Mouse (Mus musculus) c-Kit-positive CD71-positive TER-119-positive erythroid progenitor cells, embryonic 14.5 days (primary cell): Measurements from ENCODE around the gene Rev3l.

Source experiments
- DNase-seq: peaks from one replicate; pipeline ENCODE4 v3.0.0-alpha.2; 2013; ENCODE audit warnings: low spot score

Rev3l gene

DNA sequence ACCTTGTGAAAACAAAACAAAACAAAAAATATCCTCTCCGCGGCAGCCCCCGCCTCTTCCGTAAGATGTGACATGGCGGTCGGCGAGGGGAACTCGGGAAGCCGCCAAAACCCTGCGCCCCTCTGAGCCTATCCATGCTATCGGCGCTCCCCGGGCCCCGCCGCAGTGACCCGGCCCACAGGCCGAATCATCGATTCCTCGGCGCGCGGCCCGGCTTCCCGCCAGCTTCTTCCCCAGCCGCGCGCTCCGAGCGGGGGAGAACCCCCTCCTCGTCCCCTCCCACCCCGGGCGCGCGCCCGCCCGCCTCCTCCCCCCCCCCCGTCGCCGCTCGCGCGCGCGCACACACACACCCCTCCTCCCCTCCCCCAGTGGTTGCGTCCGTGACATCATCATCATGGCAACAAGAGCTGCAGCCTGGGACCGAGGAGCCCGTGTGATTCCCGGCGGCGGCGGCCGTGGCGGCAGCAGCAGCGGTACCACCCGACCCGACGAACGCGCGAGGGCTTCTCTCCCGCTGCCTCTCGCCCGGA is at the start of gene Rev3l:
Gene Rev3l, plus strand, starts transcription at position 383 of the 530 bp plus-strand sequence.
- peak; percentile 84 for DNase-seq

DNA sequence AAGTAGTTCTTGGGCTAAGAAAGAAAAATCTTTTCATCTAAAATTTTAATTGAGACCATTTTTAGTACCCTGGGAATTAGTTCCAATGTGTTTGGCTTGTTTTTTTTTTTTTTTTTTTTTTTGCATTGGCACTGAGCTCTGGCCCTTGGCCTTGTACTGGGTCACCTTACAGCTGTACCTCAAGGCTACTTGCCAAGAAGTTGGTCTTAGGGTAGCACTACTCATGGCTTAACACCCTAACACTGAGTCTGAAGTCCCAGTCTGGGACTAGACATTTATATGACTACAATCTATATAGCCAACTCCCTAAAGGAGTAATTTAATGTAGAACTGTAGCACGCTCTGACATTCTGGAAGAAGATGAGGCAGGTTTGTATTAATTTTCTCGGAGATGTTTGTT is 49.4 kb upstream of the Rev3l start:
- DNase-seq, result no peak

DNA sequence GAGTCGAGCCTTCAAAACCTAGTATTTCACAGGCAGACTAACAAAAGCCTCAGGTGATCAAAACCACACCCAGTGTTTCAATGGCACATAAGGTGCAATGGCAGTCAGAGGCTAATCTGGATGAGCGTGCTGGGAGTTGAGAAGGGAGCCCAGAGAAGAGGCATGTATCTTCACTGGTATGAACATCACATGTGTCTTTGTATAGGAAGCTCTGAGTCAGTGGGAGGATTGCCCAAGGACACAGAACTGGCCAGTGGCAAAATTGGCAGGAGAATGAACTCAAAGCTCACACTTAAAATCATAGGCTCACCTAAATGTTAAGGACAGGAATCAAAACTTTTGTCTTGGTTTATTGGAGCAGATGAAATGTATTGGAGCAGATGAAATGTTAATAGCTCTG is 48.4 kb upstream of the Rev3l start:
- DNase-seq, result no peak

DNA sequence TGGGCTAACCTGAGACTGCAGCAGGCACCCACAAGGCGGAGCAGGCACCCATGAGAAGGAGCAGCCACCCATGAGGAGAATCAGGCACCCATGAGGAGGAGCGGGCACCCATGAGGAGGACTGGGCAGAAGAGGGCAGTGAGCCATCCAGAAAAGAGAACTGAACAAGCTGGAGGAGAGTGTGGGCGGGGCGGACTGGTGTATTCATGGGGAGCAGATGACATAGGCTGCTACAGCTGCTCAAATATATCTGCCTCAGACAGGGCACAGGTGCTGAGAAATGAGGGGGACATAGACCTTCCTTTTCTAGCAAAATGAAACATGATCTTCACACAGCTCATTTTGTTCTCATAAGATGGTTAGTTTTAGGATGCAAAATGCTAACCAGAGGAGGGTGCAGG is 45.1 kb upstream of the Rev3l start:
- DNase-seq, result no peak

DNA sequence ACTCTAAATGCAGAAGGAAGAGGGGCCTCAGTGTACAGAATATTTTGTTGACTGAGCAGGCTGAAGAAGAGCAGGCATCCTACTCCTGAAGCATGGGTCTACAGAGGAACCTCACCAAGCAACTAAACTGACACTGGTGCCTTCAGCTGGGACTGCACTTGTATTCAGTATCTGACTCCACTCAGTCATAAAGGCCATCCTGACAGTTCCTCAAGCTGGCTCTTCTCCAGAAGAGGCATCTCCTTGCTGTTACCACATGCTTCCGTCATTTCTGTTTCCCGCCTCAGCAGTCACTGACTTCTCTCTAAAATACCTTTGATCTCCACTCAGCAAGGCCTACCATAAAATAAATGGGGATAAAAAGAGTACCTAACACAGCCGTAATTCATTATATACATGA is 44.1 kb upstream of the Rev3l start:
- no peak for DNase-seq

DNA sequence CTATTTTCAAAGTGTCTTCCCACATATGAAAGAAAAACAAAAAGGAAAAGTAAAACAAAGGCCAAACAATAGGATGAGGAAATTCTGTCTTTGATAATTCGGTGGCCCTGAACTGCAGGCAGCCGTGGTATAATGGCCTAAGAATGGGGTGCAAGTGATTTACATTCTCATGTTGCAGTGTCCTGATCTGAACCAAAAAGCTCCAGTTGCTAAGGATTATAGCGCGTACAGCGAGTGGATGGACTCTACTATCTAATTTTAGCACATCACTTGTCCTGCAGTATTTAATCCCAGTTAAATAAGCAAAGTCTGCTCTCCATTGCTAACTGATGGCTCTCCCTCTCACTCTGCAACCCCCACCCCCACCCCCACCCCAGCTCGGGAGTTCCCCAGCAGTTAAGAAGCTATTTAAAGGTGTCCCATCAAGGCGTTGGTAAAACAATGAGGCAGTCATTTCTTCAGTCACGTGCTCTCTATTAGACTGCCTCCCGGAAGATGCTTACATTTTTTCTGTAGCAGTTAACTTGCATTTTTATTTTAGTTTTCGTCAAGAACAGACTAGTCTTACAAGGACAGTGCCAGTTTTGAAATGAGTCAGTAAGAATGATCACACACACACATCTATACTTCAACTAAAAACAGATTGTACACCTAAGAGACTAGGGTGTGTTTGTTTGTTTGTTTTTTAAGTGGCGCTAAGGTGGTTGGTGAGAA is 40.4 kb upstream of the Rev3l start:
- no peak for DNase-seq

DNA sequence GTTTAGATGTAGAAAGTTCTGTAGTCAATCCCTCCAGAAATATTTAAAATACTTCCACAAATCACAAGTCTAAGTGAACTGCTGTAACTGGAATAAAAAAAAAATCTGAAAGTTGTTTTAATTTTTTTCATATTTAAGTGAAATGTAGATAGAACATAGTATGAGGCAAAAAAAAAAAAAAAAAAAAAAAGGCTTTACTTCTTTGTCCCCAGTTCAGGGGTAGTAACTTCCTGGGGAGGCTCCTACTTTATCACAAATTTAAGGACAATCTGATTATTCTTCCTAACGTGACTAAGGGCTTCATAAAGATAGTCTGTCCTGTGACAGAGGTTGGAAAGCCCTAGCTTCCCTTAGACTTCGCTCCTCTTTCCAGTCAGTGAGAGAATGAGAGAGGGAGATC is 39.8 kb upstream of the Rev3l start:
- DNase-seq, result no peak

DNA sequence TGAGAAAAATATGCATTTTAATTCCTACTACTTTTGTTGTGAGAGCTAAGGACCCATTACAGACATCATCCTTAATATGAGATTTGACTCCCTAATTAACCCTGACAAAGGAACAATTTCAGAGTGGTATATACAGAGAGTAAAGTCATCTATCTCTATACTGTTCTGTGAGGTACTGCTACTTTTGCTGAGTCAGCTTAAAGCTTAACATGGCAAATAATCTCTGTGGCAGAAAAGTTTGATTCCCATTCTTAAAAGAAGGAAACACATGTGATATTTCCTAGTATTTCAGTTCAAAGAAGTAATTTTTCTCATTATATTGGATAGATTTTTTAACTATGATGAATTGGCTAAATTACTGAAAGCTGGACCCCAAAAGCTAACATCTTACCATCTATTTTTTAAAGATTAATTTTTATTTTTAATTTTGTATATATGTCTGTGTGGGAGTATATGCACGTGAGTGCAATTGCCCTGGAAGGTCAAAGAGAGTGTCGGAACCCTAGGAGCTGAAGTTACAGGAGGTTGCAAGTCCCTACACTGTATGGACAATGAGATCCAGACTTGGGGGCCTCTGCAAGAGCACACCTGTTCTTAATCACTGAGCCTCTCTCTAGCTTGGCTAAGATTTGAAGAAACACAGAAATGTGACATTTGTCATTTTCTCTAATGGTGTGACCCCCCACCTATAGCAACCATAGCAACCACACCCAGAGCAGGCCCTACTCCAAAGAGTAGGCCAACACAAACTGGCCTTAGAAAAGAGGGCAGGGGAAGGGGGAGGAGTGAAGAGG is 24.0 kb upstream of the Rev3l start:
- DNase-seq, result no peak

DNA sequence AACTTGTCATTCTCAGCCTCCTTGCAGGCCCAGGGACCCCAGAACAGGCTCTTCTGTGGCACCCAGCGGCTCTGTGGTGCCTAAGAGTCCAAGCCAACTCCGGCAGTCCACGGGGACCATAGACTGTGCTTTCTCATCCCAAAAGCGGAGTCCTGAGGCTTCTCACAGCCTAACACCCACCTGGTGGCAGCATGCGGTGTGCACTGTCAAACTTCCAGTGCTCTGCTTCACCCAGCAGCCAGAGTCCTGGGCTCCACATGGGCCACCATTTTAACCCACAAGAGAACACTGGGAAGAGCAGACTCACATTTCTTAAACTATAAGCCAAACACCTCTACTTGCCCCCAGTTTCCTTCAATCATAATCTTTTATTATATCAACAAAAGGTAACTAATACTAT is 15.0 kb upstream of the Rev3l start:
- no peak for DNase-seq

DNA sequence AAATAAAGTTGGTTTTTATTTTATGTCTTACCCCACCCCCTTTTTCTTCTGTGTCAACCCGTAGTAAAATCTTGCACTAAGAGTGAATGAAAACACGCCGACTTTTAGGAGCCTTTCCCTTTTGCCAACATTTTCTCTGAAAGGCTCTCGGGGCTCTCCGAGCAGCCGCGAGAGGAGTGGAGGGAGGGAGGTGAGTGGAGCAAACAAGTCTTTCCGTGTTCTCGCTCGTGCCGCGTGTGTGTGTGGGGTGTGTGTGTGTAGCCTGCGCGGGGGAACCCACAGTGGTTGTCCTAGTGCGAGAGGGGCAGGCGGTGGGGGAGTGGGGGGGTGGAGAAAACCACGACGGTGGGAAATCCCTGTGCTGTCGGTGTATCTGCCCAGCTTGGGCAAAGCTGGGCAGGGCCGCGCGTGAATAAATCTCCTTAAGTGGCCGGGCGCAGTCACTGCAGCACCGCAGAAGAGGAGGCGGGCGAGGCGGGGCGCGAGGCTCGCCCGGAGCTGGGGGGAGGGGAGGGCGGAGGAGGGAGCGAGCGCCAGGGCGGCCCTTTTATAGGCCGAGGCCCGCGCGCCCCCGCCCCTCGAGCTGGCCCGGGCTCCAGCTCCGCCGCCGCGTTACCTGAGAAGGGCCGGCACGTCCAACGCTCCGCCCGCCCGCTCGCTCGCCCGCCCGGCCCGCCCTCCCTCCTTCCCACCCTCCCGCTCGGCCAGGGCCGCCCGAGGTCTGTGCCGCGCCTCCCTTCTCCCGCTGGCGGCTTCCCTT is 762 bp upstream of the Rev3l start:
- DNase-seq, result peak; percentile 87

DNA sequence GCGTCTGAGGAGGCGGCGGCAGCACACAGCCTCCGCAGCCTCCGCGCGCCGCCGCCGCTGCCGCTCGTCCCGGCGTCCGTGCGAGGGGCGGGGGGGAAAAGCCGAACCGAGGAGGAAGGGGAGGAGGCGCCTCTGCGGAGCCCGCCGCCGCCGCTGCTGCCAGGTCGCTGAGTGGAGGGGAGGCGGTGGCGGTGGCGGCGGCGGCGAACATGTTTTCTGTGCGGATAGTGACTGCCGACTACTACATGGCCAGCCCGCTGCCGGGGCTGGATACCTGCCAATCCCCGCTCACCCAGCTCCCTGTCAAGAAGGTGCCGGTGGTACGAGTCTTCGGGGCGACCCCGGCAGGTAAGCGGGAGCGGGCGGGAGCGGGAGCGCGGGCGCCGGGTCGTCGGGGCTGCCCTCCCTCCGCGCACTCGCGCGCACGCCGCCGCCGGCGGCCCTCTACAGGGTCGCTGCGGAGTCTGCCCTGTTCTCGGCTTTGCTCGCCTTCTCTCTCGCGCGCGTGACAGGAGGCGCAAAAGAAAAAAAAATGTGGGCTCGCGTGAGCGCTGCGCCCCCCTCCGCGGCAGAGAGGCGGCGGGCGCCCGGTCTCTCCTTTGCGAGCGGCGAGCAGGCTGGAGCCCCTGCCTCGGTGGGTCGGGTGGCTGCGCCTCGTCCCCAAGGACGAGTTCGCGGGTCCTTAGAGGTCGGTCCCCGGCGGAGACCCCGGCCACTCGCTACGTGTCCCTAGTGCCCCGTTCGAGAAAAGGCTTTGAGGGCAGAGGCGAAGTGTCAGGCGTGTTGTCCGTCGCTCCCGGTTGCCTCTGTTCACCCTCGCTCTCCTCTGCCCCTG is 565 bp downstream of the Rev3l start:
- no peak for DNase-seq

DNA sequence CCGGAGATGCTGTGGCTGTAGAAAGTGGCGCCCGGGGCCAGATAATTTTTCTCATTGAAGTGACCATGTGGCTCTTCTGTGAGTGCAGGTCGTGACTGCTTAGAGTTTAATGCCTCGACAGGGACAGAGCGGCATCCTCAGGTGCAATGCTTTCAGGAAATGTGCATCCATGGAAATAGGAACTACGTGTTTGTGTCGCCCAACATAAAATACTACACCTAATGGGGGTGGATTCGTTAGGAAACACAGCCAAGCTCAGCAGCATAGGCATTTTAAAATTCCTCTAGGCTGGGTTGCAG is 1.1 kb downstream of the Rev3l start:
- peak; percentile 66 for DNase-seq

DNA sequence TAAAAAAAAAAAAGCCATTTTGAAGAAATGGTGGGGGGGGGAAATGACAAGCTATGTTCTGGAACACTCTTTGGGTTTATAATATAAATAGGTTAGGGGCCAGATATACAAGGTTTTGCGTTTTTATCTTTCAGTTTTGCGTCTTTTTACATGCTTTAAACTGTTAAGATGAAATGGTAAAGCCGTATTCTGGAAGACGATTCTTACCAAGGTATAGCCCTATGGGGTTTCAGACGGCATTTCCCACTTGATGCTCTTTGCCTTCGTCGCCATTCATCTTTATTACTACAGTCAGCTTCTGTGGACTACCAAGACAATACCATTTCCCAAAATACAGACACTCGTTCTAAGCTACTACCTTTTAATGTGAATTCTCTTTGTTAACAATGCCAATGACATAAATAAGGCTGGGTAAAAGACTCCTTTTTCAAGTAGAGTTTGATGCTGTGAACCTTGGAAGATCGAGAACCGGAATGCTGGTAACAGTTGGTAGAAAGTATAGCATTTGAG is 1.6 kb downstream of the Rev3l start:
- DNase-seq, result no peak

DNA sequence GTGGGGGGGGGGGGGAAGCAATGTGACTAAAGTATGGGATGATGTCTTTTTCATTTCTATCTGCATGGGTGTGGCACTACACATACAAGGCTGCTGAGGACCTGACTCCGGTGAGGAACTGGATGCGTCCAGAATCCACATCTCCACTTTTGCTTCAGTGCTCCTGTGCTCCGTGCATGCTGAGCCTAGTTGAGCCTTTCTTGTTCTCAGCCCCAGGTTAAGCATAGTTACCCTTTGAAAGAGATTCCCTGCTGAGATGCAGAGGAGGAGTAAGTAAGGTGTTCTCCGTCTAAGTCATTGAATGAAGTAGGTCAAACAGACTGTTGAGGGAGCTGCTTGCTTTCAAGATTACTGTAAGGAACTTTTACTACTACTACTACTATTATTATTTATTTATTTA is 4.3 kb downstream of the Rev3l start:
- no peak for DNase-seq

DNA sequence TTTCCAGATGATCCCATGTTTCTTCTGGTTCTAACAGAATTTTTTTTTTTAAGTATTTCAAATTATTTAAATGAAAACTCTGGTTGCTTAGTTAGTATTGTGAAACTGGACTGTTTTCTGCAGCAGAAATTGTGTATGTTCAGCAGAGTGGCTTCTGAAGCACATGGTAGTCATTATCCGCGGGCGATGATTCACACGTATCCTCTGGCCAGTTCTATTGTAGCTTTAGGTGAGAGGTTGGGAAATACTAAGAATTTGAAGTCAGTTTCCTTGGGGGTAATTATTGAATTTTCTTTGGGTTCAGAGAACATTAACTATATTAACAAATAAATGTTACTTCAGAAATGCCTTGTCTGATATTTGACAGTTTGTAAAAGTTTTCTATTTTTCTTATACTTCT is 10.1 kb downstream of the Rev3l start:
- no peak for DNase-seq

DNA sequence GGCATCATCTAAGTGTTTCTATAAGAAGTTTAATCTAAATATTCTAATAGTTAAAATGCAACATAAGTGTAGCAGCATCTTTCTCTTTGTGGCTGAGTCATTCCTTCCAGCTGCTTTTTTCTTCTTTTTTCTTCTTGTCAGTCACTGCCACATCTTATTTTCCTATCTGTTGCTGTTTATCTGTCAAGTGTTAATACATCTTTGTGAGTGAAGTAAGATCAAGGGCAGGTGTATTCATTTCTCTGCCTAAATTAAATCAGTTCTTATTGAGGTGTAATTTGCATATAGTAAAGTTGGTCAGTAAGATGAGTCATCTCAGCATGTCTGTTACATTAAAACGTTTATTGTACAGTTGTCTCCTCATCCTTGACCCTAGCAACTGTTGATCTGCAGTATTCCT is 32.8 kb downstream of the Rev3l start:
- DNase-seq, result no peak

DNA sequence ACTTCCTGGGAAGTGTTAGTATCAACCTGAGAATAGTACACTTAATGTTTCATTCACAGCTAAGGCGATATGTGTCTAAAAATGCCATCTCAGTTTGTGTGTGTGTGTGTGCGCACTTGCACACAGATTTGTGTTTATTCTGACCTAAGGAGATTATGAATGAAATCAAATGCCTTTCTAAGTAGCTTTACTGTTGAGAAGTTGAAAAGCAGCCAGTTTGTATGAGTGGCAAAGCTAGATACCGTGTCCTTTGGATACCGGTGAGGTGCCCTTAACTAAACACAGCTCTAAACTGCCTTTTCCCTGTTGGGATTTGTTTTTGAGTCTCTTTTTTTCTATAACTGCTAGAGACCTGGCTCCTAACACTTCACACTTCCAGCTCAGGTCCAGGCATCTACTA is 34.8 kb downstream of the Rev3l start:
- no peak for DNase-seq

DNA sequence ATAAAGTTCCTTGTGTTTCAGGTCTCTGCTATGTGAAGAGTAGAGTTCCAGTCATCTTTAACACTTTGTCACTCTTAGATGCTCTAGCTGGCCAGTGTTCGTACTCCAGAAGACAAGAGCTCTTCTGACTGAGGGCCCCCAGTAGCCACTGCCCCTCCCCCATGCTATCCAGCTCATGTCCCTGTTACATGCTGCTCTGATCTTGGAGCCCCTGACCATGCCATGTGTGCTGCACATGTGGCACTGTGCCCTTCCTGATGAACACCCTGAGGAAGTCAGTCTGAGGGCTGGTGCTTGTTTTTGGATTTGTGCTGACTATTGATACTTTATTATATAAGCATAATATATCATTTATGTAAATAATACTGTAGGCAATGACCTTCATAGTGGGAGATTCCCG is 40.3 kb downstream of the Rev3l start:
- DNase-seq, result no peak

DNA sequence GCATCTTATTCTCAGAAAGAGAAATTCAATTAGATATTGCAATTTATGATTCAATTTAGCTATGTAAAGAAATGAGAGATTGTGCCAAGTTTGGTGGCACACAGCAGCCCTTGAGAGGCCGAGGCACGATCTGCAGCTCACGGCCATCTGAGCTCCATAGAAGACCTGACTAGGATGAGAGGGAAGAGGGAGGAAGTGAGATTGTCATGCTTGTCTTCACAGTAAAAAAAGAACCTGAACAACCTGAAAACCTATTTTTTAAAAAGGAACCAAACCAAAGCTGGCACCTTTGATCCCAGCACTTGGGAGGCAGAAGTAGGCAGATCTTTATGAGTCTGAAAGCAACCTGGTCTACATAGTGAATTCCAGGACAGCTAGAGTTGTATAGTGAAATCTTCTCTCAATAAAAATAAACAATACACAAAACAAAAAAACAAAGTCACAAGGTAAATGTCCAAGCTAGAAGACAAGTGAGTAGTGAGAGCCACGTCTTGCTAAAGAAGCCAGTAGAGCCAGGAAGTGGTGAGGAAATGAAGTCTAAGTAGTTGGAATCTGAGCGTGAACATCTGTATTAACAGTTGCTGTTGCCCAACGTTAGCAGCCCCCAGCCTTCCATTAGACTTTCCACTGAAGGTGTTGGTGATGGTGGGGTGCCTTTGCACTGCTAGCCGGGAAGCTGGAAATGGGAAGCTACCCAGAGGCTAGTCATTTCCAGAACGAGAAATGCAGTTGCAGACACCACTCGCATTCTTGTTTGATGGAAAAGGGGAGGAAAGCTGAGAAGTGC is 42.2 kb downstream of the Rev3l start:
- no peak for DNase-seq

DNA sequence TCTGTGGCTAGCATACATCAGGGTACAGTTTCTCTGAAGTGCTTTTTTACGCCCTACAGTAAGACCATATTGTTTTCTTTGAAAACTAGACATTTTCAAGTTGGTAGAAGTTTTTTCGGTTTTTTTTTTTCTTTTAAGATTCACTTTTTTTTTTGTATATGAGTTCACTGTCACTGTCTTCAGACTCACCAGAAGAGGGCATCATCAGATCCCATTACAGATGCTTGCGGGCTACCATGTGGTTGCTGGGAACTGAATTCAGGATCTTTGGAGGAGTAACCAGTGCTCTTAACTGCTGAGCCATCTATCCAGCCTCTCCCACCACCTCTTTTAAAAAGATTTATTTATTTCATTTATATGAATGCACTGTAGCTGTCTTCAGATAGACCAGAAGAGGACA is 45.0 kb downstream of the Rev3l start:
- no peak for DNase-seq

DNA sequence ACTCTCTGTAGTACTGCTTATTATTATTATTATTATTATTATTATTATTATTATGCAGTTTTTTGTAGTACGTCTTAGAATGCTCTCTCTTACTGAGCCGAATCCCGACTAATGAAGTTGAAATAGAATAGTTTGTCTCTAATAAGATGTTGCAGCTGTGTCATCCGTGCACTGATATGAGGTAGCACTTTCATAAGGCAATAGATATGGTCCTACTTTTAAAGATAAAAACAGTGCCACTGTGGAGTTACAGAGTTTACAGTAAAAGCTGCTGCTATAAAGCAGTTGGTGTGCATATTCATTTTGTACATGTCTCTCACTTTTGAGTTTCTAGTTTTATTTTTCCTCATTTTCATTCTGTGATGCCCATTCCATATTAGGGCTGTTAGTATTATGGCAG is 46.4 kb downstream of the Rev3l start:
- DNase-seq, result no peak
